Mouse (Mus musculus): ENCODE results near the gene Tmem56.

The Tmem56 gene

DNA sequence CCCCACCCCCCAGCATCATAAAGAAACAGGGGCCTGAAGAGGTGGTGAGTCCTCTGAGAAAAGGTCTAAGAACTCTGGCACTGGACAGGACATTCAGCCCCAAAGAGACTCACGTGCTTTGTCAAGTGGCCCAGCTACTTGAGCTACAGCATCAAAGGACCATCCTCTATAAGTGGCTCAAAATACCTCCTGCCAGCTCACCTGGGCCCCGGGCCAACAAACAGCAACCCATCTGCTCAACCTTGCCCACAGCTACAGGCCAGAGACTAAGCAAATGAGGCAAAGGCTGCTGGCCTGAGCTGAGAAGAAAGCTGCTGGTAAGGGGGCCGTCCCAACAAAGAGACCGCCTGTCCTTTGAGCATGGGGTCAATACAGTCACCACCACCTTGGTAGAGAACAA lies 5.3 kb downstream of the Tmem56 start:
- DNase-seq (ENCODE audit: low read depth), result no peak

DNA sequence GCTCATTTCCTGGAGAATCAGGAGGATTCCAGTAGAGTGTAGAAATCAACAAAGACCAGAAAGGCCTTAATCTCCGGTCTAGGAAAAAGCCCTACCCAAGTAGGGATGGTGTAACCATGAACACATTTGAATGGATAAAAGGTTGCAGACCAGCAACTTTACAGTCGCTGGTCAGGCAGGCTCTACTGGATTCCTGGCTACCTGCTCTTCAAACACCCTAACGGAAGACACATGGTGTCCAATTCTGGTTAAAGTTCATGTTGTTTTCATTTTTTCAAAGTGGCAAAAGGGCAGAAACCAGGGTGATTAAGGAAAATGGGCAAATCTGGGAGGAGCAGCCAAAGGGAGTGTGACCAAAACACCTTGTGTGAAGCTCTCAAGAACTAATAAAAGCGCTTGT lies 5.9 kb downstream of the Tmem56 start:
- no peak for DNase-seq (ENCODE audit: low read depth)

DNA sequence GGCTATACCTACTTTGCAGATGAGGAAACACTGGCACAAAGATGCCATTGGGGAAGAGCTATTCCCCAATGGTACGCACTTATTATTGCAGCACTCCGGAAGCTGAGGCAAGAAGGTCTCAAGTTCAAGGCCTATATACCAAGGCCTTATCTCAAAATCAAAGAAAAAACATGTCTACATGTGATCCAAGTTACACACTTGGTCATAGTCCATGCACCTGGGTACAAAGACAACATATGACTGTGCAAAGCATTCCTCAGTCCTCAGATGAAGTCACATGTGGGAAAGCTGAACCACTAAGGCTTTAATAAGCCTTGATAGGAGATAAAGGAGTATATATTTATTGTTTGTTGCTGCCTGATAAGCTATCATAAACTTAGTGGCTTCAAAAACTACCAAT lies 8.9 kb downstream of the Tmem56 start:
- DNase-seq (ENCODE audit: low read depth), result no peak

DNA sequence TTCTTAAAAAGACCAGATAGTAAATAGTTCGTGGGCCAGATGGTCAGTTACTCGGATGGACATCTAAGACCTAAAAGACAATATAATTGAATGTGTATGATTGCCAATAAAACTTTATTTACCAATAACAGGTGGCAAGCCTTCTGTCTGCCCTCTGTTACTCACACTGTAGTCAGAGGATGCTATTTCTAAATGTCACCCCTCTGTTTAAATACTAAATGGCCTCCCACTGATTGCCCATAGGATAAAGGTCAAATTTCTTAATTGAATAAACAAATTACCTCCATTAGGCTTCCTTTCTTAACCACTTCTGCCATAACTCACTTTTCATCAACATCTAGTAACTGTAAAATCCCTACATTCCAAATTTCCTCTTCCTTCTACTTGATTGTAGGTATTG lies 10.3 kb downstream of the Tmem56 start:
- no peak for DNase-seq (ENCODE audit: low read depth)

DNA sequence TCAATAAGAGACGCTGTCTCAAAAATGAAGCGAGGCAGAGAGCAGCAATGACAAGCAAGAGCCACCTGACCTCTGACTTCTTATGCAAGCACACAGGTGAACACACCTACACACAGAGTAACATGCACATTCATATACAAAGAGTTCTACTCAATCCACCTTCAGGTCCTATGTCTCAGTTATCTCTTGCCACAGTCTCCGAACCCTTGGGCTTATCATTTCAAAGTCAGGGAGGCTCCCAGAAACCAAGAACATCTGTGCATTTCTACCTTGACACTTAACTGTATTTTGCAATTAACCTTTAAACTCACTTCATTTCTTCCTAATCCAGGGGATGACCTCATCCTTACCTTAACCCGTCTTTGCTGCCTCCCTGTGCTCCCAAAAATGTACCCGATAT lies 15.6 kb downstream of the Tmem56 start:
- DNase-seq (ENCODE audit: low read depth), result no peak

DNA sequence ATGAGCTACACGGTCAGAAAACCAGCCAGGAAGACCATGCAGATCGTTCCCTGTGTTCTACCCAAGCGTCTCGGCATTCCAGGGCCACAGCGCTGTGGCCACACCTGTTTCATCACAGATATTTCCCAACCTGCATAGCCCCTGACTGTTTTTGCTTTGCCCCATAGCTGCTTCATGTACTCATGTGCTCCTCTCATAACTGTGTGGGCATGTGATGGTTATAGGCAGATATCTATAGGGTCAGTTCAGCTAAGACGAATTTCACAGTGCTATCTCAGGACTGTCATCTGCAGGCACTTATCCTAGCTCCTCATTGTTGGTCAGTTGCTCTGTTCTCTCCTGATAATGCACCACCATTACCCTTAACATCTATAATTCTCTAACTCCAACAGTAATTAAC lies 18.7 kb downstream of the Tmem56 start:
- DNase-seq (ENCODE audit: low read depth), result no peak

DNA sequence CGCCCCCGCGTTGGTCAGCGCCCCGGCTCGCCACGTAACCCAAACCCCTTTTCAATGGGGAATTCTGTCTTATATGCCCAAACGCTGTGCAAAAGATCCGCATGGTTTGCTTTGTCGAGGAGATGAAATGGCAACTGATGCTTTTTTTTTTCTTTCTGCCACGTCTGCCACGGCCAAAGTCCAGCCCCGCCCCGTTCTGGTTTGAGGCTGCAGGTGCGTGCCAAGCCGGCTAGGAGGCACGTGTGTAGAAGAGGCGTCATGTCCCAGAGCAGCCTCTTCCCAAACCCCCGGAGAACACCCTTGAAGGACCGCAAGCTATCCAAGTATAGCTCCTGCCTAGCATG lies 19.7 kb downstream of the Tmem56 start:
- DNase-seq (ENCODE audit: low read depth), result no peak

DNA sequence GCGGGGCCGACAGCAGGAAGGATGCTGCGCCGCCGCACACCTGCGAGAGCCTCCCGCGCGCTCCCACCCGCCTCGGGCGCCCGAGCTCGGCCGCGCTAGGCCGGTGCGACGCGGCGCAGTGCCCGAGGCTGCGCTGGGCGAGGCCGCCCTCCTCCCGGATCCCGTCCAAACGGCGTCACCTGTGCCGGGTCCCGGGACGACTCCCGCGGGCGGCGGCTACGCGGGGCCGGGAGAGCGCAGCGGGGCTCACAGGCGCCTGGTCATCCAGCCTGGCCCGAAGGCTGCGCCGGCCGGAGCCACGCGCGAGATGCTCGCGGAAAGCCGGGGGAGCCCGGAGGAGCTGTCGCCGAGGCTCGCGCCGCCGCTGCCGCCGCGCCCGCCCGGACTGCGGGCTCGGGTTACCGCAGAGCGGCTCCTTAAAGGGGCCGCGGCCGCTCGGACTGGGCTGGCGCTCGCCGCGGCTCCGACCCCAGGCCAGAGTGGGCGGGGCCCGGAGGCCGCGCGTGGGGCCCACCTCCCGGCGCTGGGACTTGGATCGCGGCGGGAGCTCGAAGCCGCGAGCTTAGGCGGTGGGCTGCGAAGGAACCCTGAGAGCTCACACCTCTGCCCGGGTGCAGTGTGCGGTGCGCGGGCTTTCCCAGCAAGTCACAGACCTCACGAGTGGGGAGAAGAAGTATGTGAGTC lies 20.2 kb downstream of the Tmem56 start:
- DNase-seq (ENCODE audit: low read depth), result peak; percentile 14

DNA sequence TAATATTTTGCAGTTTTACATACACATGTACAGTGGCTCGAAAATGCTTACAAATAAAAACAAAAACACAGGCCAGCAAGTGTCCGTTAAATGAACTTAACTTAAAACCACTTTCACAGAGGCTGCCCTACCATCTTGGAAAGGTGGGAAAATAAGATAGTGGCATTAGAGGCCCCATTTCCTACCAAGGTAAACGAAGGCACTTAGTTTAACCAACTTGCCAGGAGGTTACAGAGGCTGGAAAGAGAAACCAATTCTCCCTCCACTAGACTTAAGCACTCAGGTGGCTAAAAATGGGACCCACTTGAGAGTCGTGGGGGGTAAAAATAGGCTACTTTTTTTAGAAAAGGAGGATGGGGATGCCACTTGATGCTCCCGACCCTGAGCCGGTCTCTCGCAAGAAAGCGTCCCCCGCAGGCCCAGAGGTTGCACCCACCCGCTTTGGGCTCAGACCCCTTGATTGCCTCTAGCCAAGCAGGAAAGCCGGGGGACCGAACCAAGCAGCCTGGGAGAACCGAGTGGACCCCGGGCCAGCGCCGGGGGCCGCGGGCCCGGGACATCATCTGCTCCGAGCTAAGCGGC lies 20.9 kb downstream of the Tmem56 start:
- DNase-seq (ENCODE audit: low read depth), result no peak

DNA sequence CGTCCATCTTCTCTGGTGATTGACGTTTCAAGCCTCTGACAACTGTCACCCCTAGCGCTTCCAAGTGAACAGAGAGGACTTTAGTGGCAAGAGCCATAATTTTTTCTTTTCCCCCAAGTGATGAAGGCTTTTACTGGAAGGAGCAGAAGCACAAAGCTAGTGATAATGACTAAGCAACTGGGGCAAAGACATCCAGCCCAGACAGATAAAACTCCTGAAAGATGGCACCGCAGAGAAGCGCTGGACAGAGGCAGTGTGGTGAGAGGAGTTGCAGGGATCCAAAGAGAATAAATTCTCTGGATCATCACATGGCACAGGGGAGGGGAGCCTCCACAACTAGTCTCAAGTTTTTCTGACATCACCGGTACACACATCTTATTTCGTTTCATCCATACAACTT lies 21.6 kb downstream of the Tmem56 start:
- DNase-seq (ENCODE audit: low read depth), result no peak

DNA sequence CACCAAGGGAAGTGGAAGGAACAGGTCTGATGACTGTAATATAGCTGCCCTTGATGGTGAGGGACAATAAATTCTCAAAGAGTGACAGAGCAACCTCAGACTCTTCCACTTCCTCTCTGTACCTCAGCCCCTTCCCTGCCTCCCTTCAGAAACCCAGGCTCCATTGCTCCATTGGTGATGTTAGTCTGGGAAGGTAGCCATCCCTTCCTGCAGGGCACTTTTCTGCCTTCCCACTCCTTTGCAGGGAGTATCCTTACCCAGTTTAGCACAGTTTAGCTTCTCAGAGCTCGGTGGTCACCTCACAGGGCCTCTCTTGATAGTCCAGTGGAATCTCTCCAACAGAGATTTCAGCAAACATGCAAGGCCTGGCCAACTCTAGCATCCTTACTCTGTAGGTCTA lies 22.1 kb downstream of the Tmem56 start:
- DNase-seq (ENCODE audit: low read depth), result no peak

DNA sequence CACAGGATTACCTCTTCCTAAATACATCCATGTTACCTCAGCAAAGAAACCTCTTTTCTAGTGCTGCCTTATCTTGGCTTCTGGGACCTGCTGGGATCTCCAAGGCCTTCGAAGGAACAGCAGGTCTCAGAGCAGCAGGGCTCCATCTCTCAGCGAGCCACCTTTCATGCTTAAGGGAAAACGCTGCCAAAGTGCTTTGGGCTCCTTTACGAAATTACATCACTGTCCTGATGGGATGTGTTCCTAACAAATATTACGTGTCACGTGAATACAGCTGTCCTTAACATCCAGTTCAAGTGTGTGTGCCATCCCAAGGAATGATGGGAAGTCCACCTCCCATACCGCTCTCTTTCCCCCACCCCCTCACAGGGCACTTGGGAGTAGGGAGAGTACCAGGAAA lies 22.9 kb downstream of the Tmem56 start:
- no peak for DNase-seq (ENCODE audit: low read depth)

DNA sequence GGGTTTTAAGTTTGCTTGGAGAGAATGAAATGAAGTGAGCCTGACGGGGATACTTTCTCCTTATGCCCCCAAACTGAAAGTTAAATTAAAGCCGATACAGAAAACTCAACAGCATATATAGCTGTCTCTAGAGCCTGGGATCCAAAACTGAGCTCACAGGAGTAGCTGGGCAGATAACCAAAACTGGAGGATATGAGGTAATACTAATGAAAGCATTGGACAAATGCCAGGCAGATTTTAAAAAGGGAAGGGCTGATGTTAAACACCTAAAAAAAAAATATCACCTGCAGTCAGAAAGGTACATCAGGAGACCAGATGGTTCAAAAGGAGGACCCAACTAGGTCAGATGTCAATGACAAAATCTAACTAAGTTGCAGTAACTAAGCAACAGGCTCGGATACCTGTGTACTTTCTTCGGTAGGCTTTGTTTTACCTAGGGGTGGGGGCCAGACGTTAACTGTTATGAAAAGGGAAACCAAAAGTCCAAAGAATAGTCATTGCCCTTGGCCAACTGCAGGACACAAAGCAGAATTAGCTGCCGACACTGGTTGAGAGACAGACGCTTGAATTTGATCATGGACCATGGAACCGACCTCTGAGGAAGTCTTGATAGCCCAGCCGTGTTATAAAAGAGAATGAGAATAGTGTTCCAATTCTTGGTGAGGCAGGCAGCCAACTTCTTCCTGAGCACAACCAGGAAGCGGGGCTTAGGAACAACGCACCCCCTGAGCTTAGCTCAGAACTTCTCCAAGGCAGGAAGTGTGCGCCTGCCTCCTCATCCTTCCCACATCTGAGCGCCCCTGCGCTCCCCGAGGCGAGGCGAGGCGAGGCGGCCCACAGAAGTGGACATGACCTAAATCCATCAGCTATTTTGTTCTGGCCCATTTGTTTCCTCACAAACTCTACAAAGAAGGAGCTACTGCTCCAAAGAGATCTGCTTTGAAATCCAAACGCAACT lies 24.1 kb downstream of the Tmem56 start:
- DNase-seq (ENCODE audit: low read depth), result peak; percentile 57

DNA sequence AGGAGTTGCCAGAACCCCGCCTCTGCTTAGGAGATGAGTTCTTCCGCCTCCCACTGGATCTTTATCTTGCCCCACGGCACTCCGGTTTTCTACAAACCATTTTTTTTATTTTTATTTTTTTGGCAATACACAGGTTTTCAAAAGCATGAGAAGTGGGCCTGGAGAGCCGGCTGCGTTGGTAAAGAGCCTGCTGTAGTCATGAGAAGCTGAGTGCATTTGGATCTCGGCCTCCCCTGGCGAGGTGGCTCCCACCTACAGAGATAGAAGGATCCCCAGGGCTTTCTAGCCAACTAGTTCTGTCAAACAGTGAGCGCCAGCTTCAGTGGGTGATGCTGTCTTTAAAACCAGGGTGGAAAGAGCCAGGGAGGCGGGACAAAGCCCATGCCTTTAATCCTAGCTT lies 25.5 kb downstream of the Tmem56 start:
- DNase-seq (ENCODE audit: low read depth), result no peak

DNA sequence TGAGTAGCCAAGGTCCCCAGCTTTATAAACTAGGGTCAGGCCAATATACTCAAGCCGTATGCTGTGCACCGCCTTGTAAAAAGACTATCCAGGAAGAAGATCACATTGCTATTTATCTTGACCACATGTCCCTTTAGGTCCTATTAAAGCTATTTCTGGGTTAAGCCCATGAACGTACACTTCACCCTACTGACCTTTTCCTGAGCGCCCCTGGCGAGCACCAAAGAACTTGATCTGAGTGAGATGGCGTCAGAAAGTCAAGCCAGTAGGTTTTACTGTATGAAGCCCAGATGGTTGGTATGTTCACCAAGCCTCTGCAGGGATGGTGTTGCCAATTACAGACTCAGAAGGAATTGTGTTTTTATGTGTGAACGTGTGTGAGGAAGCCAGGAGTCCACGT lies 26.8 kb downstream of the Tmem56 start:
- no peak for DNase-seq (ENCODE audit: low read depth)

DNA sequence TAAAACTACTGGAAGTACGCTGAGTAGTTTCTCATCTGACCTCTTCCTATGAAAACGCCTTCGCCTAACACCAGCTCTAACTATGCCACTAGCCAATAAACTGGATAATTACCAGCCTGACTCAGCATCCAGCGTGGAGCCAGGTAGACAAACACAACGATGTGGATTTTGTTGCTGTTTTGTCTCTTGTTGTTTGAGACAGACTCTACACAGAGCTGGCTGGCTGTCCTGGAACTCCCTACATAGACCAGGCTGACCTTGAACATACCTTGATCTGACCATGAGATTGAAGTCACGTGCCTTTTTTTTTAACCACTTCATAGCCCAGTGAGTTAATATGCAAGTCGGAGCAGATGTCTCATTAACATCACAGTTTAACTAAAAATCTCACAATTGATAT lies 27.4 kb downstream of the Tmem56 start:
- no peak for DNase-seq (ENCODE audit: low read depth)

DNA sequence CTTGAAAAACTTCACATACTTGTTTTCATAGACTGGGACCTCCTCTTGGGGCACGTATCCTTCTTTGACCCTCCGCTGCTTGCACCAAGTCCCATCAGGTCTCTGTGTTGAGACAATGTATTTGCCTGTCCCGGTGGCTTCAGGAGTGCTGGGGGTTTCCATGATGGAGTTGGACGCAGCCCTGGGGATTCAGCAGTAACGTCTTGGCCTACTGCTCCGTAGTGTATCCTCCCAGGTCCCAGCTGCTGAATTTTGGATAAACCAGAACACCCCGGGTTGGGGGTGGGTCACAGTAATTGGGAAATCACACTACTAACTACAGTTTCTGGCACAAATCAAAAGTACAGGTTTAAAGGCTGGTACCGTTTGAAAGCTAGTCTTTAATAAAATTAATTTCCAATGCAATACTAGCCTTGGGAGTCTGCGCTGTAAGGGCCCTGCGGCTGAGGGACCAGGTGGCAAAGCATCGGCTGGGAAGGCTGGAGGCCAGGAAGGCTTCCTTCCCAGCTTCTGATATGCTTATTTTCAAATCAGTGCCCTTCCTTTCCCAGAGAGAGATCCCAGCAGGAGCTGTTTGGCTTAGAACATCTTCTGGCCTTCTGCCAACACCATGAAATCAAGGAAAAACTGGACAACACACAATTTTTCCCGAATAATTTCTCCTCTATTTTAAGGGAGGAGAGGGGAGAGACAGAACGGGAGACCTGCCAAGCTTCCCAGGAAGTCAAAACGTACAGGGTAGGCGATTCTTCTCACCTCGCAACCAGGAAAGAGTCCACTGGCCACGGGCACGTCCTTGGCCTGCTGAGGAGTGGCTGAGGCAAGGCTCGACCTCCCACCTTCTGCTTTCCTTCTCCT lies 32.1 kb downstream of the Tmem56 start:
- DNase-seq (ENCODE audit: low read depth), result no peak

DNA sequence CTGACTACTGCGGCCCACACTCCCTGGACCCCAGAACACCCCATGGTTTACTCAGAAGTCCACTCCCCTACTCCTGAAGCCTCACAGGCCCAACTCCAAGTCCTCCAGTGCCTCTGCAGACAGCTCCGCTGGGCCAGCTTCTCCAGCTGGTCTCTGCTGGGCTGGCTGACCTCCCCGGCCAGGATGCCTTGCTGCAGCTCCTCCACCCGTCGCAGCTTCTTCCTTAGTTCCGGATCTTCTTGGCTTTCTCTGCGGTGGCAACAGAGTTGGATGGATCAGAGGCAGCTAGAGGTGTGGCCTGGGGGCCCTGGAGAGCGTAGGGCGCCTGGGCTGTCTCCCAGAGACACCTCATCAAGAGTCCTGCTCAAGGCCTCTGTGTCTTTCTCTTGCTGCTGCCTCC lies 32.9 kb downstream of the Tmem56 start:
- no peak for DNase-seq (ENCODE audit: low read depth)

DNA sequence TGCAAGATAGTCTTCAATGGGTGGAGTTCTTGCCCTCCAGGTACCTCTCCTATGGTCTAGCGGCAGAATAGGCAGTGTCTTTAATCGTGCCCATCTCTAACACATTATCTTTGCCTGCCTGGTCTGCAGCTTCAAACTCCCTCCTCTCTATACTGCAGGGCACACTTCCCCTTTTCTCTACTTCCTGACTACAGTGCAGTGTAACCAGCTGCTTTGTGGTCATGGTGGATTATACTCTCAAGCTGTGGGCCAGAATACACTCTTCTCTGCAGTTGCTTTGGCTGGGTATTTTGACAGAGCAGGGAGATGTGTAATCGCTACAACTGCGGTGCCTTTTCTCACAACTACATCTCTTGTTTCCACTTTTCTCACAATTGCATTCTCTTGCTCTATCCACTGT lies 40.0 kb downstream of the Tmem56 start:
- no peak for DNase-seq (ENCODE audit: low read depth)

DNA sequence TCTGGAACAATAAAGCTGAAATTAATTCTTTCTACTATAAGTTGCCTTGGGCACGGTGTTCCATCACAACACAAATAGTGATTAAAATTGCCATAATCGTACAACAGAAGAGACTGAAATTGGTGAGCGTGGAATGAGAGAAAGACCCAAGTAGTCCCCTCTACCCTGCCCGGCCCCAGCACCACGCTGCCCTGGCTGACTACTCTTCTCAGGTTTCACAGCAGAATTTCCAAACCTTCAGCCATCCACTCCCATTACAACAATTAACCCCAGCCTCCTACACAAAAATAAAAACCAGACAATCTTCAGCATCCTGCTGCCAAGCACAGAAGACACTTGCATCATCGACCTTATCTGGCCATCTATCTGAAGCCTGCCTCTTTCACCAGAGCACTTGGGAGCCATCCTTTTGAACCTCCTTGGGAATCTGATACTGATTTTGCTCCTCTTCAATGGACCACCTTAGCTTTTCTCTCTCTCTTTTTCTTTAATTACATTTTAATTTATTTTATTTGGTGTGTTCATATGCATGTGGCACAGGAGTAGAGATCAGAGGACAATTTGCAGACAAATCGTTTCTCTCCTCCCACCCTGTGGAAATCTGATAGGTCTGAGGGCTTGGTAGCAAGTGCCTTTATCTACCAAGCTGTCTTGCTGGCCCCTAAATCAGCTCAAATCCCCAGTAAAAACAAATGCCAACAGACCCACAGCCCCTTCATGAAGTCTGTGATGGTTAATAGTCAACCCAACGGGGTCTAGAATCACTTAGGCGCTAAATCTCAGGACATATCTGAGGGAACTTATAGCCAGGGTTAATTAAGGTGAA lies 40.6 kb downstream of the Tmem56 start:
- no peak for DNase-seq (ENCODE audit: low read depth)

DNA sequence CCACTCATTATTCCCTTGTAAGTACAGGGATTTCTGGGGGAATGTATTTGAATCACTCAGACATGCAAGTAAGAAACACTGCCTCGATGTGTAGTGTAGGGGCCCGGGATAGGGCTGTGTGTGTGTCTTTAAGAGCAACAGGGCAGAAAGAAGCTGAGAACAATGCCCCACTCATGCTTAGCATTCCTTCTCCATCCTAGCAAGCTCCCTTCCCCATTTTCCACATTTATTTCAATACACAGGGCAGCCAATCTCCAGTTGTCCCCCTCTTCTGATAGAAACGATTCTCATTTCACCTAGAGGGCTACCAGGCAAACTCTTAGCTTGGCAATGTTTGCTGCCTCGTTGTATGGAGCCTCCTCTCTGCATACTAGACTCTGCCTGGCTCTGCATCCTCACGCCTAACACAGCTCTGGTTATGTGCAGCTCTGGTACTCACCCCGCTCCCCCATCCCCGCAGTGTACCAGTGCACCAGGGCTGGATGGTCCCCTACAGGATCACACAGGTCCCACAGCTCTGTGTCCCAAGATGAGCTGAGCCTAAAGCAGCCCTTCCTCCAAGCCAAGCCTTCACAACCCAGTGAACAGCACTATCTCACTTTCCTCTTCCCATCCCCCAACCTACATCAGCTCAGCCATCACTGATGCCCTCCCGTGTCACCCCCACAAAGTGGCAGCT lies 42.4 kb downstream of the Tmem56 start:
- no peak for DNase-seq (ENCODE audit: low read depth)
